Mouse (Mus musculus): Measurements from ENCODE around the gene Syf2.

GRCm38 (mm10) chr4:134918381-134918780, 12.3 kb upstream of the Syf2 start:
- TF ChIP-seq POLR2A (IDR thresholded peaks at IDR 0.05; ENCODE audit: low read depth, low read length), result no peak
- TF ChIP-seq CTCF (IDR thresholded peaks at IDR 0.05; ENCODE audit: extremely low read depth, insufficient read length, insufficient replicate concordance, low read depth, low read length), result no peak
